Mouse (Mus musculus) mature B cell (primary cell): Measurements from ENCODE around the gene Grem1.

Source experiments
- in situ Hi-C: fragments of 300-500 bp; cut with MboI; formaldehyde crosslinking; loops from 2 replicates; pipeline ENCODE4 v1.14.3; 2019

Gene Grem1

DNA sequence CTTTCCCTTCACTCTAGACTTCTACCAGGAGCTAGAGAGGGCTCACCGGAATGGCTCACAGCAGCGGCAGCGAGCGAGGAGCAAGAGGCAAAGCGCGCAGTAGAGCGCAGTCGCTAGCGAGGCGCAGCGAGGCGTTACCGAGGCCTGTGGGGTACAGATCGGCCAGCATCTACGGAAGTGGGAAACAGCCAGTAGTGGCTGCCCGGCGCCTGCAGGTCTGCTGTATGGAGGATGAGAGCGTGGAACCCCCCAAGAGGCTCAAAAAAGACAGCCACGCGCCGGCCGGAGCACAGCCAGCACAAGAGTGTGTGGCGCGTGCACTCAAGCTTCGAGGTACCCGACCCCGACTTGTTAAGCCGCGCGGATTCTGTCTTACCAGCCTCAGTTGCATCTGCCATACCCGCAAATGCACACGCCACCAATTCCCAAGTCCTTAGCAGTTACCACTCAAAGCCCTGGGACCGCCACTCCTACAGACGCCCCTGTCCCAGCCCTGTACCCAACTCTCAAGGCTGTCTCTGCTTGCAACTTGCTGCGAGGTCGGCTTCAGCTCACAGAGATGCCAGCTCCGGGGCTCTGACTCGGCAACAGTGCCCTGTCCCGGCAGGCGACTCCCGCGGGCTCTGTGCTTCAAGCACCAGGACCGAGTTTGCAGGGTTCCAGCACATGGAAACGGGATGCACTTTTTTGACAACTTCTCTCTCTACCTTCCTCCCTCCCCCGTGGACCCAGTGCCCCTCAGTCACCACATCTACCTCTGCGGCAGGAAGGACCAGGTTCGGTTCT is 728 bp downstream of the Grem1 start:
- in situ Hi-C loops: no loop called here

DNA sequence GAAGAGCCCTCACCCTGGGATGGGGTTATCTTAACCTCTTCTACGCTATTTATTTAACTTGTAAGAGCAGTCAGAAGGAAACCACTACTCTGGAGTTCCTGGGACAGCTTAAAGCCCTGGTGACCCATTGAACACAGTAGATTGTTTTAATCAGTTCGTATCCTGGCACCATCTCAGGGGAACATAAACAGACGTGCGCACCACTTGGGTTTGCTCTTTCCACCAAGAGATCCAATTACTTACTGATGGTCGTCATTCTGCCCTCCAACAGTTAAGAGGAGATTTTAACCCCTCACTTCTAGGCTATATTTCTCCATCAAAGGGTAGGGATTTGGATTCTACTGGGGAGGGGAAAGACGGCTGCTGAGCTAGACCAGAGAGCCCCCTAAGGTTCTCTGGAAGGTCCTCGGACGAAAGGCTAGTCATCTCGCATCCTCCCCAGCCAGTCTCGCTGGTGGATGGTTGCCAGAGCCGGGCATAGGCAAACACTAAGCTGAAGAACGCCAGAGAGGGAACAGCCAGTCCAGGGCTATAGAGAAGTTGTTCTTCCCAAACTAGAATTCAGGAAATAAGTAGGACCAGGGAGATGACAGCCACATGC is 1.4 kb downstream of the Grem1 start:
- in situ Hi-C loops: no loop called here

DNA sequence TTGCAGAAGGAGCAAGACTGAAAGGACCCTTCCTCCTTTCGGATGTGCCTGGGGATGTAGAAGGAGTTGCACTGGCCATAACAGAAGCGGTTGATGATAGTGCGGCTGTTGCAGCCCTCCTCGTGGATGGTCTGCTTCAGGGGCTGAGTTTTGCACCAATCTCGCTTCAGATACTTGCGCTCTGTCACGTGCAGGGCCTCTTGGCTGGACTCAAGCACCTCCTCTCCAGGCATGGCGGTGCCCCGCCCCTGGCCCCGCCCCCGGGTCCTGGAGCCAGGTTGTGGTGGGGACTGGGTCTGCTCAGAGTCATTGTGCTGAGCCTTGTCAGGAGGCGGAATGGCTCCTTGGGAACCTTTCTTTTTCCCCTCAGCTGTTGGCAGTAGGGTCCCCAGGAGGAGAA is 8.7 kb downstream of the Grem1 start:
- in situ Hi-C loops: no loop called here

DNA sequence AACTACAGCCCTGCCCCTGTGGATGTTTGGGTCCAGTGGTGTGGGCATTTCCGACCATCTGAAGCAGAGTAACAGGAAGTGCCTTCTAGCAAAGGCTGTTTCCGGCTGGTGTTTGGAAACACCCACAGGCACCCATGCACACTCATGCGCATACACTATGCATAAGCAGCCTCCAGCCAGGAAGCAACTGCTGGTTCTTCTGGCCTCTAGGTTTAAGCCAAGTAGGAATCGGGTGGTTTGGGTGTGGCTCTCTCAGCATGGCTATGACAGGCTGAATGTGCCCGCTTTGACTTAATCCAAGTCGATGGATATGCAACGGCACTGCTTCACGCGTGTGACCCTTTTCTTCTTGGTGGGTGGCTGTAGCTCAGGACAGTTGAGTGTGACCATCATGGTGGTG is 9.1 kb downstream of the Grem1 start:
- in situ Hi-C loops: no loop called here

DNA sequence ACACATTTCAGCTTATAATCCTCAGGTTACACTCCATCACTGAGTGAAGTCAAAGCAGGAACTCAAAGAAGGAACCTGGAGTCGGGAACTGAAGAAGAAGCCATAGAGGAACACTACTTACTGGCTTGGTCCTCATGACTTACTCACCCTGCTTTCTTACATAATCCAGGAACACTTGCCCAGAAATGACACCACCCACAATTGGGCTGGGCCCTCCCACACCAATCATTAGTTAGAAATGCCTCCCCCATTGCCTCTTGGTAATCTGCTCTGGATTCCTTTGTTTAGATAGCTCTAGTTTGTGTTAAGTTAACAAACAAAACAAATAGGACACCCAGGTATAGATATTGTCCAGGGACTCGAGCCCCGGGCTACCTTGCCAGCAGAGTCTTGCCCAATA is 29.9 kb downstream of the Grem1 start:
- in situ Hi-C loops: no loop called here

DNA sequence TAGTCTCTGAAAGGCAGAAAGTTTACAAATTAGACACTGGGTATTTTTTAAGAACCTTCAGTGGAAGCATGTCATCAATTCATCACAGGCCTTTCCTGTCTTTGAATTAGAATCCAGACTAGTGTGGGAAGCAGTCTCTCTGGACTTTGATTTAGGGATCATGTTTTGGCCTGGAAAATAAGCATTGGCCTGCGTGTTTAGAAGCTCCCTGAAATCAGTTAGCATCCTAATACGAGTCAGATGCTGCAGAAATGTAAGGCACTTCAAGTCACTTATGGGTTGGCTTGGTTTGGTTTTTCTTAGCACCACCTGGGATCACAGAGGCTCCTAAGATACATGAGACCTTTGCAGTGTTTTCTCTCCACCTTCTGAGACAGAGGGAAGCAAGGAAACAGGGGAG is 43.6 kb downstream of the Grem1 start:
- in situ Hi-C loops: no loop called here

DNA sequence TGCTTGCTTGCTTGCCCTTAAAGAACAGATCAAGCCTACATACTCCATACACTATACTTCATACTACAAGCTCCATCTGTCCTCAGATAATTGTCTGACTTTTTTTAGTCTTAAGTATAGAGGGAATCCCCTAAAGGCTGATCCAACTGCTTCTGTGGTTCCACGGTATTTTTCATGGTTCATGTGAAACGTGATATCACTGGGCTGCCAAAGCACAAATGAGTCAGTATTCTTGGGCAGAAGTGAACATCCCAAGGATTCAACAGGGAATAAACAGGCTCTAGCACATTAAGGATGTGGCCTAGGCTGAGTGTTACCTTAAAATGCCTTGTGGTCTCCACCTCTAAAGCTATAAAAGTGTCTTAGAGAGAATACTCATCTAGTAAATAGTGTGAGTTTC is 45.0 kb downstream of the Grem1 start:
- in situ Hi-C loops: no loop called here

DNA sequence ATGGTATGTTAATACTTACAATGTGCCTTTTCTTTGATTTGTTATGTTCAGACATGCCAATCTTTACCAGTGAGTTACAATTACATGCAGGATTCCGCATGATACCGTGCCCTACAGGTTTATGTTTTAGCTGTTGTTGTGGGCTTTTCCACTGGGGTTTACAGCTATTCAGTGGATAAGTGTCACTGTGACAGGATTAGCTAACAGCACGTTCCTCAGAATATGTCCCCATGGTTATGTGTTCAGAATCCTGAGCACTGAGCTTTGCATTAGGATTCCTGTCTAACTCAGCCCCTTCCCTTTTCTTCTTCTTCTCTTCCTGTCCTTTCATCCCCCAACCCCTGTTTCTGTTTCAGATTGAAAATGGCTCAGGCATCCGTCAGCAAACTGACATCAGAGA is 50.9 kb downstream of the Grem1 start:
- in situ Hi-C loops: no loop called here

DNA sequence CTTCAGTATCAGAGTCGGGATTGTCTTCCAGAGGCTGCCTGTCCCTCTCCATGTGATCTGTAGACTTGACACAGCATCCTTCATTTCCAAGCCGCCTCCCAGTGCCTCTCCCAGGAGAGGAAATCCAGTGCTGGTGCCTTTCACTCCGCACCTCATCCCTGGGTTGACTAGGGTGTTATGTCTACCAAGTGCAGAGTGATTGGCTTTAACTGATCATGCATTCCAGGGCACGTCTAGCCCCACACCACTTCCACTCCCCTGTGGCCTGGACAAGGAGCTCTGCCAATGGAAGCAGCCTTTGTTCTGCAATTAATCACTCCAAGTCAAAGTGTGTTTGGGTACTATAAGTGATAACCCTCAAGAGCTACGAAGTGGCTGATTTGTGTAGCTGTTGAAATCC is 56.9 kb downstream of the Grem1 start:
- in situ Hi-C loops: no loop called here

DNA sequence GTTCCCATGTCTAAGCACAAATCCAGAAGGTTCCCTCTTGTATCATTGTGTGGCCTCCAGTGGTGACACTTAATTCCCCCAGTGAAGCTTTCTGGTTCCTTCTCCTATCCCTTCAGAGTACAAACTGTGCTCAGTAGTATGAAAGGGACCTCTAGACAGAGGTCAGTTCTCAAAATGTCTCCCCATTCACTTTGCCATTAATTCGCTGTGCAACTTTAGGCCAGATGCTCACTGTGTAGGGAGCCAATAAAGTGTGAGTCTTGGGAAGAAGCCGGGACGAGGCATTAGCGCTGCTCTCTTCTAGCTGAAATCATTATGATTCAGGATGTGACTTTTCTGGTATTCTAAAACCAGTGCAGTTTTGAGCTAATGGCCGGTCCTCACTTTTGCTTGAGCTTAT is 61.8 kb downstream of the Grem1 start:
- in situ Hi-C loops: no loop called here

DNA sequence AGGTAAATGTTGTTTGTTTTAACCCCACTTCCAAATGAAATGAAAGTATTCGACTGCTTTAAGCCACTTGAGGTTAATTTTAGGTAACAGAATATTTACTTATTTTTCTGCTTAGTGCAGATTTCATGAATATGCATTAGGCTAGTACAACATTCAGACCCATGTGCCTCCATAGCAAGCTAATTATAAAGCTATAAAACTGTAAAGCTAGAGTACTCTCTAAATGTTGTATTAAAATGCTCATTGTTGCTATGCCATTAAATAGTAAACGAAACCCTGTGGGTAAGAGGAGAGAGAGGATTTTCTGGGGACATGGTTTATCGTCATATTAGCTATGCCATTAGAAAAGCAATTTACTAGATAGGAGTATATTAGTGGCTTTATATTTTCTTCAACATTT is 62.2 kb downstream of the Grem1 start:
- in situ Hi-C loops: no loop called here
